Comparison of ENCODE assay signal across 10 mouse cellular contexts in genomic region chr4:59808396-59808795, GRCm38 (mm10). TPM values are rescaled to one million over a fixed set of nuclear protein-coding genes. Genes with fewer than 3 reads are reported as not detected.
DNase-seq lines count a peak whose midpoint lies in the region; ATAC-seq and TF ChIP-seq lines count a peak whose summit lies in the region.
"Had no signal": no experiment of that assay in that cellular context is flagged by ENCODE, and none has a peak within 500 bp of the region (broad histone marks: within the 10 kb centered on the region; RNA-seq: fewer than 3 reads in every experiment).

No protein-coding gene starts in this region.

- TF ChIP-seq CTCF in heart, adult 2 months (IDR thresholded peaks at IDR 0.05), result peak; percentile 45
- TF ChIP-seq CTCF in brain, embryonic 14.5 days (IDR thresholded peaks at IDR 0.05; ENCODE audit: borderline replicate concordance, extremely low read depth, insufficient read depth, insufficient read length), result peak; percentile 21; the same call in 1 of the 2 replicates

- no peak for ATAC-seq in heart, embryonic 11.5 days (replicated peaks; ENCODE audit: insufficient number of reproducible peaks, low FRiP score, low TSS enrichment)

- H3K27me3 ChIP-seq in heart, adult 2 months (ENCODE audit: control insufficient read depth, insufficient read depth, low read length), result no peaks in the 10 kb centered on the region
- no peaks in the 10 kb centered on the region for H3K27me3 ChIP-seq in heart, embryonic 11.5 days (ENCODE audit: control insufficient read depth, insufficient read depth, low read length)
- H3K27me3 ChIP-seq: limb, embryonic 15.5 days had no signal

- H3K36me3 ChIP-seq in heart, adult 2 months (ENCODE audit: control insufficient read depth, insufficient read depth, low read length), result no peaks in the 10 kb centered on the region
- H3K36me3 ChIP-seq in heart, embryonic 11.5 days (ENCODE audit: control insufficient read depth, insufficient read depth, low read length), result no peaks in the 10 kb centered on the region
- H3K36me3 ChIP-seq: limb, embryonic 15.5 days had no signal

- WGBS in heart, adult 2 months, result 79% methylated on average over 5 of the region's 5 CpGs
- 73% methylated on average over 5 of the region's 5 CpGs for WGBS in heart, embryonic 11.5 days (ENCODE audit: insufficient replicate concordance)

- TF ChIP-seq POLR2A in heart, adult 2 months (IDR thresholded peaks at IDR 0.05; ENCODE audit: insufficient read depth, low read depth, low read length), result no peak
- no peak for TF ChIP-seq POLR2A in brain, embryonic 14.5 days (IDR thresholded peaks at IDR 0.05; ENCODE audit: borderline replicate concordance, extremely low read depth, insufficient read depth, insufficient read length, poor library complexity, severe bottlenecking)

- peaks cover 6% of the 10 kb centered on the region; the same call in 1 of the 2 replicates for H3K79me2 ChIP-seq in heart, adult 2 months (replicated peaks; ENCODE audit: control insufficient read depth, insufficient read depth, low read length)

- intact Hi-C loops in heart, adult 2 months (cut with DNase I), result loop anchor here (5.0 kb wide), 1 partner anchor 39 kb away; no protein-coding TSS in a partner anchor

- no peak overlapping the region for H3K4me2 ChIP-seq in heart, embryonic 11.5 days
- H3K4me2 ChIP-seq: limb, embryonic 15.5 days had no signal

- H3K27ac ChIP-seq in heart, adult 2 months, result no peak overlapping the region
- H3K27ac ChIP-seq in heart, embryonic 11.5 days (ENCODE audit: low read depth, low read length), result no peak overlapping the region
- H3K27ac ChIP-seq: limb, embryonic 15.5 days had no signal

- H3K9me3 ChIP-seq in heart, embryonic 11.5 days (replicated peaks; ENCODE audit: control insufficient read depth, low read length), result no peaks in the 10 kb centered on the region
- H3K9me3 ChIP-seq: G1E; limb, embryonic 15.5 days had no signal

- DNase-seq in heart, adult 2 months, result peak in 1 of 2 experiments; percentile 40
- DNase-seq in lung, adult 18-20 months, result peak; percentile 41 to 46
- no peak for DNase-seq in lung, postnatal 14 days
- no peak for DNase-seq in brain, embryonic 14.5 days (ENCODE audit: low read depth)
- DNase-seq in monocyte, adult 2 months (ENCODE audit: low read depth in 1 of 2, low spot score in 2 of 2), result peak; percentile 48 to 54
- DNase-seq in ovary, adult 18-20 months (ENCODE audit: low spot score), result no peak
- no peak for DNase-seq in urinary bladder, postnatal 36 days (ENCODE audit: low spot score in 2 of 2)

- no peak for TF ChIP-seq EP300 in heart, adult 2 months (IDR thresholded peaks at IDR 0.05; ENCODE audit: insufficient read depth, low read depth, low read length)

- no peak overlapping the region for H3K9ac ChIP-seq in heart, adult 2 months (ENCODE audit: low read depth, low read length)
- no peak overlapping the region for H3K9ac ChIP-seq in heart, embryonic 11.5 days (ENCODE audit: low read depth, low read length)
- H3K9ac ChIP-seq: limb, embryonic 15.5 days had no signal

- peaks cover 7% of the 10 kb centered on the region for H3K4me1 ChIP-seq in heart, adult 2 months (ENCODE audit: control insufficient read depth, insufficient read depth, low read length)
- H3K4me1 ChIP-seq in heart, embryonic 11.5 days (ENCODE audit: control insufficient read depth, insufficient read depth, low read length), result peaks cover 5% of the 10 kb centered on the region

- H3K4me3 ChIP-seq in heart, adult 2 months, result no peak overlapping the region
- H3K4me3 ChIP-seq in heart, embryonic 11.5 days (ENCODE audit: low read depth, low read length), result no peak overlapping the region
- H3K4me3 ChIP-seq: limb, embryonic 15.5 days had no signal

RNA-seq across cellular contexts. Expression of gene Snx30, which starts 2.8 kb away (rescaled TPM):
- total RNA-seq in heart, adult 2 months (2021), result 1 to 10 TPM; 4.7 to 5.5 TPM
- polyA plus RNA-seq in heart, adult 2 months (2012; rRNA removed), result 1.9 and 3.6 TPM in 2 replicates
- 4.9 and 5.7 TPM in 2 replicates for polyA plus RNA-seq in heart, embryonic 11.5 days (2014; fragmentation: Nextera tagmentation; extraction: Ambion mirVana)
- polyA plus RNA-seq in brain, embryonic 14.5 days (2012; rRNA removed), result 9.3 and 16.0 TPM in 2 replicates

RNA-seq across cellular contexts. Expression of gene Inip, which starts 7.0 kb away (rescaled TPM):
- 1 to 10 TPM; 9.7 to 9.8 TPM for total RNA-seq in heart, adult 2 months (2021)
- polyA plus RNA-seq in heart, adult 2 months (2012; rRNA removed), result 6.2 and 11.8 TPM in 2 replicates
- polyA plus RNA-seq in heart, embryonic 11.5 days (2014; fragmentation: Nextera tagmentation; extraction: Ambion mirVana), result 49.4 and 50.4 TPM in 2 replicates
- polyA plus RNA-seq in brain, embryonic 14.5 days (2012; rRNA removed), result 31.3 and 32.8 TPM in 2 replicates

Comparison
In these comparisons a context has a peak if more than half of its experiments do, and no peak if none do; other contexts are left out.
1. DNase-seq: peak in lung, adult 18-20 months (2 of 2) and monocyte, adult 2 months (2 of 2); none in lung, postnatal 14 days (single experiment), brain, embryonic 14.5 days (single experiment), ovary, adult 18-20 months (single experiment) and urinary bladder, postnatal 36 days (0 of 2).